Mouse (Mus musculus): ENCODE results near the gene Pold1.

Pold1 gene

GRCm38 (mm10) chr7:44482836-44483435 is 65.7 kb downstream of the Pold1 start:
- CTCF ChIA-PET: no interaction called here
- POLR2A ChIA-PET: no interaction called here
